Mouse (Mus musculus) small intestine, adult 2 months (tissue): ENCODE measurements around the gene Gm28048. TPM values are rescaled to one million over a fixed set of nuclear protein-coding genes. Genes with fewer than 3 reads are reported as not detected.

ENCODE experiments used
- H3K27ac ChIP-seq: fragments of 200-500 bp; 2 replicates; pipeline ENCODE4 v1.5.1; 2012; ENCODE audit warnings: low read depth, low read length, control low read depth, inconsistent platforms; ENCODE audit not compliant: insufficient read depth
- H3K27me3 ChIP-seq: fragments of 200-500 bp; 2 replicates; pipeline ENCODE4 v1.6.1; 2012; ENCODE audit warnings: mild to moderate bottlenecking, moderate library complexity, low read length, inconsistent platforms; ENCODE audit not compliant: control insufficient read depth, insufficient read depth
- H3K36me3 ChIP-seq: fragments of 200-500 bp; 2 replicates; pipeline ENCODE4 v1.6.1; 2012; ENCODE audit warnings: mild to moderate bottlenecking, low read length, control low read depth, inconsistent platforms; ENCODE audit not compliant: control insufficient read depth, insufficient read depth
- H3K4me1 ChIP-seq: fragments of 200-500 bp; 2 replicates; pipeline ENCODE4 v1.6.1; 2012; ENCODE audit warnings: low read length, inconsistent platforms, mixed read lengths; ENCODE audit not compliant: control insufficient read depth, insufficient read depth, insufficient read length
- H3K4me3 ChIP-seq: fragments of 200-500 bp; 2 replicates; pipeline ENCODE4 v1.5.1; 2012; ENCODE audit warnings: low read depth, mild to moderate bottlenecking, control low read depth, inconsistent platforms, low read length, moderate library complexity
- CTCF ChIP-seq: fragments of 200-500 bp; IDR thresholded peaks from 2 replicates; pipeline ENCODE4 v1.5.1; 2012; ENCODE audit warnings: low read depth, mild to moderate bottlenecking, control low read depth, inconsistent platforms, low read length, moderate library complexity, mixed read lengths; ENCODE audit not compliant: insufficient replicate concordance, insufficient read length; ENCODE audit errors: extremely low read depth
- POLR2A ChIP-seq: fragments of 200-500 bp; IDR thresholded peaks from 2 replicates; pipeline ENCODE4 v1.6.1; 2012; ENCODE audit warnings: low read depth, mild to moderate bottlenecking, control low read depth, inconsistent platforms, low read length, moderate library complexity
- WGBS: fragments of 180-500 bp; shearing (Covaris S2); methylation state at CpG from one replicate; pipeline ENCODE4 v1.1.7; 2018; 5-methylcytosine and 5-hydroxymethylcytosine counted together
- polyA plus RNA-seq: library from polyadenylated mRNA; depleted of rRNA; stranded (reverse); fragments of >200 nt; gene quantifications from 2 replicates; pipeline ENCODE4 v1.2.3, GENCODE M21; 2012

Gm28048 gene
- polyA plus RNA-seq, 1 experiment, result not detected

DNA sequence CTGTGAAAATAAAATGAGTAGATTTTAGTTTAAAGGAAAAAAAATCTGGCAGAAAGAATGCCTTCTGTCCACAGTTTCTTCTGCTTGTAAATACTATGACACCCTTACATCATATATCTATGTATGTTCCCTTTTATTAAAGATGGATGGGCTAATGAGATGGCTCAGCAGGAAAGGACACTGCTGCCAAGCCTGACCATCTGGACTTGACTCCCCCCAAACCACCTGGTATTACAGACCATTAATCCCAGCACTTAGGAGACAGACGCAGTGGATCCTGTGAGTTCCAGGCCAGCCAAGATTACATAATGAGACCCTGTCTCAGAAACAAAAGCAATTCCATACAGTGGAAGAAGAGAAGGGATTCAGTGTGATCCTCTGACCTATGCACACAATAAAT lies 3.2 kb downstream of the Gm28048 start:
- Histone ChIP-seq H3K36me3 (peaks cover 10% of the 10 kb centered on the region), H3K4me3 (no peak overlapping the region), H3K27me3 (no peaks in the 10 kb centered on the region), H3K4me1 (peaks cover 7% of the 10 kb centered on the region; the same call in 1 of the 2 replicates), H3K27ac (no peak overlapping the region)
- WGBS, result 82% methylated on average over 1 of the region's 1 CpGs
- TF ChIP-seq CTCF (no peak), POLR2A (no peak)

DNA sequence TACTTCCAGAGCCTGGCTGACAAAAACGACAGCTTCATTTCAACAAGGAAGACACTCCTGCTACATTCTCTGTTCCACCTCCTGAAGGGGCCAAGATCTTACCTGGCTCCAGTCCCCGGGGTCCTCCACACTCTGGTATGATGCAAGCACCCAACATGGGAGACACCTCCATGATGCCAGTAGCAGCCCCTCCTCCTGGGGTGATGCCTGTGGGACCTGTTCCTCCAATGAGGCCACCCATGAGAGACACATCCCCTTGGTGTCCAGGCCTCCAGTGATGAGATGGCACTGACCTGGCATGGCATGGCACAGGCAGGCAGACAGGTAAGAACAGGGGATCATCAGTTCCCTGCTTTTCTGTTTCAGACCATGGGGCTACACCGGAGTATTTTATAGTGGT lies 3.7 kb downstream of the Gm28048 start:
- no peak for TF ChIP-seq POLR2A
- TF ChIP-seq CTCF, result no peak
- H3K36me3 ChIP-seq, result peaks cover 10% of the 10 kb centered on the region
- no peak overlapping the region for H3K27ac ChIP-seq
- no peak overlapping the region for H3K4me3 ChIP-seq
- peaks cover 7% of the 10 kb centered on the region; the same call in 1 of the 2 replicates for H3K4me1 ChIP-seq
- H3K27me3 ChIP-seq, result no peaks in the 10 kb centered on the region
- WGBS, result 90% methylated on average over 3 of the region's 3 CpGs

DNA sequence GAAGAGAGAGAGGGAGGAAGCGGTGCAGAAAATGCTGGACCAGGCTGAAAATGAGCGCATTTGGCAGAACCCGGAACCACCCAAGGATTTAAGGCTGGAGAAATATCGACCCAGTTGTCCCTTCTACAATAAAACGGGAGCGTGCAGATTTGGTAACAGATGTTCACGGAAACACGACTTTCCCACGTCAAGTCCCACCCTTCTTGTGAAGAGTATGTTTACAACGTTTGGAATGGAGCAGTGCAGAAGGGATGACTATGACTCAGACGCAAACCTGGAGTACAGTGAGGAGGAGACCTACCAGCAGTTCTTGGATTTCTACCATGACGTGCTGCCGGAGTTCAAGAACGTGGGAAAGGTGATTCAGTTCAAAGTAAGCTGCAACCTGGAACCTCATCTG lies 8.3 kb downstream of the Gm28048 start:
- no peak for TF ChIP-seq POLR2A
- TF ChIP-seq CTCF, result no peak
- H3K4me1 ChIP-seq, result peaks cover 3% of the 10 kb centered on the region; the same call in 1 of the 2 replicates
- peaks cover 8% of the 10 kb centered on the region for H3K36me3 ChIP-seq
- H3K4me3 ChIP-seq, result peak overlapping the region; percentile 70
- 43% methylated on average over 14 of the region's 14 CpGs for WGBS
- H3K27me3 ChIP-seq, result no peaks in the 10 kb centered on the region
- peak overlapping the region; percentile 45 for H3K27ac ChIP-seq

DNA sequence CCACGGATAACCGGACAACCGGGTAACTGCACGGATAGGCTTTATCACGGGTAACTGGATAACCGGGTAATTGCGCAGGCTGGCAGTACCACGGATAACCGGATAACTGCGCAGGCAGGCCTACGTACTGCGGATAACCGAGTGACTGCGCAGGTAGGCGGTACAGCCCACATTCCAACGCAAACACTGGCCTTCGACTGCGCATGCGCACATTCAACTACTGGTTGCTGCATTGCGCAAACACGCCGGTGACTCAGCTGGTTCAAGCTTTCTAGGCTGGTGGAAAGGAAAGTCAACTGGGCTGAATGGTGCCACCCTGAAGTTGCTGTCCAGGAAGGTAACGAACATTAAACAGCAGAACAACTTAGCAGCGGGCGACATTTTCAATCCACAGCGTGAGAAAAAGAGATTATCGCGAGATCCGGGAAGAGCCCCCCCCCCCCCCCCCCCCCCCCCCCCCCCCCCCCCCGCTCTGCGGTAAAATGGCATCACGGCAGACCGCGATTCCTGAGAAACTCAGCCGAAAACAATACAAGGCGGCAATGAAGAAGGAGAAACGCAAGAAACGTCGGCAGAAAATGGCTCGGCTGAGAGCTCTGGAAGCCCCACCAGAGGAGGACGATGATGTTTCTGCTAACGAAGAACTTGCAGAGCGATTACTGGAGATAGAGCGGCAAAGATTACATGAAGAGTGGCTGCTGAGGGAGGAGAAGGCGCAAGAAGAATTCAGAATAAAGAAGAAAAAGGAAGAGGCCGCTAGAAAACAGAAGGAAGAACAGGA lies 9.0 kb downstream of the Gm28048 start:
- H3K4me1 ChIP-seq, result peaks cover 3% of the 10 kb centered on the region; the same call in 1 of the 2 replicates
- H3K27ac ChIP-seq, result peak overlapping the region; percentile 71
- H3K36me3 ChIP-seq, result peaks cover 8% of the 10 kb centered on the region
- no peak for TF ChIP-seq CTCF
- TF ChIP-seq POLR2A, result no peak; the same call in 1 of the 2 replicates
- no peaks in the 10 kb centered on the region for H3K27me3 ChIP-seq
- WGBS, result 54% methylated on average over 45 of the region's 46 CpGs
- H3K4me3 ChIP-seq, result peak overlapping the region; percentile 70

DNA sequence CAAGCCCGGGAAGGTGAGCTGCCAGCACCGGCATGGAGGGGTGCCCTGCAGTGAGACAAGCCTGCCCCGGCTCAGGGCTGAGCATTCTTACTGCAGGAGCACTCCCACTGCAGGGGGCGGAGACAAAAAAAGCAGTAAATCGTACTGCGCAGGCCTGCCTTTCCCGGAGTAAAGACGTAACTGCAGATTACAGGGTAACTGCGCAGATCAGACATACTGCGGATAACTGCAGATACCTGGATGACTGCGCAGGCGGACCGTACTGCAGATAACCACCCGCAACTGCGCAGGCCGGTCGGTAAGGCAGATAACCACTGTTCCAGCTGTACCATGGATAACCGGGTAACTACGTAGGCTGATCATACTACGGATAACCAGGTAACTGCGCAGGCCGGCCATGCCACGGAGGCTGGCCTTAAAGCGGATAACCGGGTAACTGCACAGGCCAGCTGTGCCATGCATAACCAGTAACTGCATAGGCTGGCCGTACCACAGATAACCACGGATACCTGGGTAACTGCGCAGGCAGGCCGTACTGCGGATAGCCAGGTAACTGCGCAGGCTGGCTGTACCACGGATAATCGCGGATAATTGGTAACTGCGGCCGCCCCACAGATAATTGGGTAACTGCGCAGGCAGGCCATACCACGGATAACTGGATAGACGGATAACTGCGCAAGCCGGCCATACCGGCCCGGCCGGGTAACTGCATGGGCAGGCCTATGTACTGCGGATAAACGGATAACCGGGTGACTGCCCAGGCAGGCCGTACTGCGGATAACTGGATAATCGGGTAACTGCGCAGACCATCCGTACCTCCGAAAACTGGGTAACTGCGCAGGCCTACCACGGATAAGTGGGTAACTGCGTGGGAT lies 9.8 kb downstream of the Gm28048 start, which contains the start of gene Zrsr1:
Gene Zrsr1 (plus strand): TSS at position 171 of the 875 bp plus-strand sequence.
- 49% methylated on average over 56 of the region's 56 CpGs for WGBS
- Histone ChIP-seq H3K36me3 (peaks cover 5% of the 10 kb centered on the region), H3K27me3 (no peaks in the 10 kb centered on the region), H3K4me1 (peaks cover 3% of the 10 kb centered on the region; the same call in 1 of the 2 replicates), H3K27ac (peak within 1 kb of the TSS; percentile 71), H3K4me3 (peak within 1 kb of the TSS; percentile 70)
- no peak for TF ChIP-seq CTCF
- peak; percentile 70 for TF ChIP-seq POLR2A

DNA sequence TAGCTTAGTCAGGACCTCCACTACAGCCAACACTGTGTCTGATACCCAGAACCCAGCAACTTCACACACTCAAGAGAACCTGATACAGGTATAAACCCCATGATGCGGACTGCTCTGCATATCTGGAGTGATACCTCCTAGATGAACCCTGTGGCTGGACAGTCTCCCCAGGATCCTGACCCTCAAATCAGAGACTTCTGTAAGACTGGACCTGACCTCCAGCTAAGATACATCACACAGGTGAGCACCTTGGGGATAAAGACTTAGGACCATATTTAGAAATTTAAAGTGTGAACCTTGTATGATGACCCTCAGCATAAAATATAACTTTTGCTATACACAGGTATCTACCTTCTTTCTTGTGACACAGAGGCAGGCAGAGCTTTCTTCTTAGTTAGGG lies 11.3 kb downstream of the Gm28048 start:
- no peaks in the 10 kb centered on the region for H3K27me3 ChIP-seq
- no peak overlapping the region for H3K4me3 ChIP-seq
- no peak overlapping the region for H3K27ac ChIP-seq
- 95% methylated on average over 1 of the region's 1 CpGs for WGBS
- TF ChIP-seq CTCF, result no peak
- no peaks in the 10 kb centered on the region for H3K36me3 ChIP-seq
- peaks cover 2% of the 10 kb centered on the region; the same call in 1 of the 2 replicates for H3K4me1 ChIP-seq

DNA sequence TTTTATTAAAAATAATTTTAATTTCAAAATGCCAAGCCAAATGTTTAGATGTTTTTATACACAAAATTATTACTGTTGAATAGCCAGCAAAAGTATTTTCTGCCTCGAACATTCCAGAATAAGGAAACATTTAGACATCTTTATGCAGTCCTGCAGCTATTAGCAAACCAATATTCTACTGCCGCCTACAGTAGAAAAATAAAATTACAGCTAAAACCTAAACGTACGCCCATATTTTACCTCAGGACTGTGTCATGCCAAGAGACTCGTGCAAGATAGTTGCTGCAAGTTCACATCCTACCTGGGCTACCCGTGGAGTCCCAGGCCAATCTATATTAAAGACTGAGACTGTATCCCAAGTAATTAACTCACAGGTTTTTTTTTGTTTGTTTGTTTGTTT lies 12.4 kb downstream of the Gm28048 start:
- 34% methylated on average over 6 of the region's 6 CpGs for WGBS

More for the DNA sequence above, 12.4 kb downstream of the Gm28048 start:
- Histone ChIP-seq H3K4me3 (no peak overlapping the region), H3K4me1 (no peaks in the 10 kb centered on the region), H3K36me3 (no peaks in the 10 kb centered on the region), H3K27me3 (no peaks in the 10 kb centered on the region), H3K27ac (no peak overlapping the region)
- TF ChIP-seq CTCF, result peak; percentile 30; the same call in 1 of the 2 replicates
- no peak for TF ChIP-seq POLR2A
